Mouse (Mus musculus): Measurements from ENCODE around the gene Lifr. TPM values are rescaled to one million over a fixed set of nuclear protein-coding genes. Genes with fewer than 3 reads are reported as not detected.

The Lifr gene
- polyA plus RNA-seq, 1 experiment: 18.9 TPM

DNA sequence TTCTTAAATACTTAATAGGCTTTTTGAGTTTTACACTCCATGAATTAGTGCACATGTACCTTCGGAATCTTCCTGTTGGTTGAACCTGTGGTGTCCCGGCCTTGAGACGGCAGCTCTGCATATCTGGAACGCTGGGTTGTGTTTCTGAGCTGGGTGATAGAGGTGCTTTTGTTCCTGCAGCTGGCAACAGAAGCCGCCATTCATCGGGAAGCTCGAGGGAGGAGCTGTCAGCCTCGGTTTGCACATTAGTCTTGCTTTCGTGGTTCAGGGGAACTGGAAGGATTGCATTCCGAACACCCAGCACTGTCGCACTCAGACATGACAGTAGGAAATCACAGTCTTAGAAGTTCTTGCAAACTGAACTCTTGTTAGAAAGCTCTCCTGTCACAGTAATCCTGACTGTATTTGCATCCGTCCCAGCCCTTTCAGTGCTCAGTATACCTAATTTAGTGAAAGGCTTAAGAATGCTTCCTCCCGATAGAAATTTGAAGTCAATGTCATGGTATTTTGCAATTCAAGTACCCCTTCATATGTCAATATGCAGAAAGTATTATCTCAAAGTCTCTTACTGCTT, 103.8 kb downstream of the Lifr start:
- H3K36me3 ChIP-seq (replicated peaks; ENCODE audit: low read length): peaks cover 42% of the 10 kb centered on the region
- peaks cover 35% of the 10 kb centered on the region for H3K27me3 ChIP-seq (replicated peaks)
- peaks cover 4% of the 10 kb centered on the region; the same call in 1 of the 2 replicates for H3K4me1 ChIP-seq
- H3K4me3 ChIP-seq (replicated peaks): no peak overlapping the region
- TF ChIP-seq FLI1 (IDR thresholded peaks at IDR 0.05; ENCODE audit: low read length): no peak
- TF ChIP-seq GATA1 (IDR thresholded peaks at IDR 0.05; ENCODE audit: borderline replicate concordance, low read length): no peak
- H3K9me3 ChIP-seq: no peaks in the 10 kb centered on the region

DNA sequence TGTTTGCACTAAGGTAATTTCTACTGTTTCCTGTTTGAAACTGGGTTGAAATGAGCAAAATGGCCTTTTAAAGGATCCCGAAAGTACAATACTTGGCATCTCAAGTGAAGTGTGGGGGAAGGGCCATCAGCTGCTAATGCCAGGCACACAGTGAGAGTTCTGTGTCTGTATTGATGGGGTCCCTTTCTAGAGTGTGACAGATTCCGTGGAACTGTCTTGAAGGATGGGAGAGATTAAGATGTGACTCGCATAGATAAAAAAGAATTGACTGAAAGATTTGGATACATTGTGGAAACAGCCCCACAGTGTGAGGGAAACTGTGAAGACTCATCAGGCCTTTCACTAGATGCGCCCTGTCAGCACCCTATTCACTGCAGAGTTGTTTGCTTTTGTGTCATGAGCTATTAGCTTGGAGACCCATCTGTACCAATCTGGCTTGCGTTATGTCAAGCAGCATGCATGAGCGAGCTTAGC, 104.4 kb downstream of the Lifr start:
- peaks cover 36% of the 10 kb centered on the region for H3K36me3 ChIP-seq (replicated peaks; ENCODE audit: low read length)
- H3K27me3 ChIP-seq (replicated peaks): peaks cover 37% of the 10 kb centered on the region
- H3K4me1 ChIP-seq: peaks cover 4% of the 10 kb centered on the region; the same call in 1 of the 2 replicates
- no peaks in the 10 kb centered on the region for H3K9me3 ChIP-seq
- no peak for TF ChIP-seq GATA1 (IDR thresholded peaks at IDR 0.05; ENCODE audit: borderline replicate concordance, low read length)
- TF ChIP-seq FLI1 (IDR thresholded peaks at IDR 0.05; ENCODE audit: low read length): no peak
- H3K4me3 ChIP-seq (replicated peaks): no peak overlapping the region

DNA sequence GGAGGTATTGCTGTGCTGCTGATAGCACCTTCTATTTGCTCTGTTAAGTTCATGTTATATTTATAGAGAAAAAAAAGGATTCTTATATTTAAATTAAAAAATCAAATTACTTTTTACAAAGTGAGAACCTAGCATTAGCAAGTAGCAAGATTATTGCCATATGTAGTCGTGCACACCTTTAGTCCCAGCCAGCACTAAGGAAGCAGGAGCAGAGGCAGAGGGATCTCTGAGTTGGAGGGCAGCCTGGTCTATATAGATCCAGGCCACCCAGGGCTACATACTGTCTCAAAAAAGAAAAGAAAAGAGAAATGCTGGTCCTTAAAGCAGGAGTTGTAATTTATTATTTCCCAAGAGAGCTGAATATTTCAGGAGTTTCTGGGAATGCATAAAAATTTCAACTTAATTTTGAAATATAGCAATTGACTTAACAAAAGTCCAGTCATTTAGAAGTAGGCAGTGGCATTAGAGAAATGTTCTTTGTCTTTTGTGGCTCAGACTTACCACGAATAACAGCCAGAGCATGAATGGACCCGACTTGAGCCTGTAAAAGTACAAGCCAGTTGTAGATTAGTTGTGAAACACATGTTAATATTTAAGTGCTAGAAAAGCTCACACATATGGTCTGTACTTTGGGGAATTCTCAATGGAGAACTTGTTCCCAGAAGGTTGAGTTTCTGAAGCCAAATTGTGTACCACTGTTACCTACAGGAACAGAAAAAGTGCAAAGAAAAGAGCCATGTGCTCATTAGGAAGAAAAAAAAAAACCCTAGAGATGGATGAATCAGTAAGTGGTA, 107.4 kb downstream of the Lifr start:
- Histone ChIP-seq H3K27me3 (replicated peaks) (peaks cover 49% of the 10 kb centered on the region), H3K9me3 (no peaks in the 10 kb centered on the region), H3K4me1 (peaks cover 4% of the 10 kb centered on the region; the same call in 1 of the 2 replicates), H3K36me3 (replicated peaks; ENCODE audit: low read length) (peaks cover 11% of the 10 kb centered on the region), H3K4me3 (replicated peaks) (no peak overlapping the region)
- no peak for TF ChIP-seq FLI1 (IDR thresholded peaks at IDR 0.05; ENCODE audit: low read length)
- TF ChIP-seq GATA1 (IDR thresholded peaks at IDR 0.05; ENCODE audit: borderline replicate concordance, low read length): no peak

DNA sequence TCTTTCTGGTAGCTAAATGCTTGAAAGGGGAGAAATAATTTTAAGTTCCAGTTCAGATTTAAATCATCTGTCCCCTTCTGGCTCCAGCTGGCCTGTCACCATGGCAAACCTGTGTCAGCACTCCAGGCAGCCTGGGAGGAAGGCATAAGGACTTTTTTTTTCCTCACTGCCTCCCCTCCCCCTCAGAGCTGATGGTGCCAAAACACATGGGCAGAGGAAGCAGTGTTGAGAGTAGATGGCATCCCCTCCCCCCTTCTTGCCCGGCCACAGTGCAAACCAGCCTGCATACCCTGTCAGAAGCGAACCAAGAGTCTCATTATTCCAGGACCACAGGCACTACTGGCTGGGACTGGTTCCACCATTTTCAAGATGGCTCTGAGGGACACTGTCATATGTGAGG, 108.4 kb downstream of the Lifr start:
- Histone ChIP-seq H3K9me3 (no peaks in the 10 kb centered on the region), H3K36me3 (replicated peaks; ENCODE audit: low read length) (peaks cover 4% of the 10 kb centered on the region), H3K27me3 (replicated peaks) (peaks cover 54% of the 10 kb centered on the region), H3K4me1 (peaks cover 4% of the 10 kb centered on the region; the same call in 1 of the 2 replicates), H3K4me3 (replicated peaks) (no peak overlapping the region)
- no peak for TF ChIP-seq GATA1 (IDR thresholded peaks at IDR 0.05; ENCODE audit: borderline replicate concordance, low read length)
- TF ChIP-seq FLI1 (IDR thresholded peaks at IDR 0.05; ENCODE audit: low read length): no peak

DNA sequence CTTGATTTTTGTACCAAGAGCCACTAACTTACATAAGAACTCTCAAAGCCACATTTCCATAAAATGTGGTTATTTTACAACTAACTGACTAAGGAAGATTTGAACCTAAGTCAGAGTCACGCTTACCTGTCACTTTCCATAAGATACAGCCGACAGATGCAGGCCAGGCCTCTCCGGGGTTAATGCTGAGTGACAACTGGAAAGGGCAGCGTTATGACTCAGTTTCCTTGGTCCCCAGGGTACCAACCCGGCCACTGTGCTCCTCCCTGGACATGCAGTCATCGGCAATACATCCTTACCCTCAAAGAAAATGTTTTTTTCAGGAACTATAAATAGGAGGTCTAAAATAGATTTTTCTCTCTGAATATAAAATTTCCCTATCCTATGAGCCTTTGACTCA, 109.9 kb downstream of the Lifr start:
- Histone ChIP-seq H3K4me1 (peaks cover 4% of the 10 kb centered on the region; the same call in 1 of the 2 replicates), H3K27me3 (replicated peaks) (peaks cover 58% of the 10 kb centered on the region), H3K36me3 (replicated peaks; ENCODE audit: low read length) (no peaks in the 10 kb centered on the region), H3K4me3 (replicated peaks) (no peak overlapping the region), H3K9me3 (peaks cover 4% of the 10 kb centered on the region; the same call in 1 of the 2 replicates)
- TF ChIP-seq GATA1 (IDR thresholded peaks at IDR 0.05; ENCODE audit: borderline replicate concordance, low read length) (no peak), FLI1 (IDR thresholded peaks at IDR 0.05; ENCODE audit: low read length) (no peak)

DNA sequence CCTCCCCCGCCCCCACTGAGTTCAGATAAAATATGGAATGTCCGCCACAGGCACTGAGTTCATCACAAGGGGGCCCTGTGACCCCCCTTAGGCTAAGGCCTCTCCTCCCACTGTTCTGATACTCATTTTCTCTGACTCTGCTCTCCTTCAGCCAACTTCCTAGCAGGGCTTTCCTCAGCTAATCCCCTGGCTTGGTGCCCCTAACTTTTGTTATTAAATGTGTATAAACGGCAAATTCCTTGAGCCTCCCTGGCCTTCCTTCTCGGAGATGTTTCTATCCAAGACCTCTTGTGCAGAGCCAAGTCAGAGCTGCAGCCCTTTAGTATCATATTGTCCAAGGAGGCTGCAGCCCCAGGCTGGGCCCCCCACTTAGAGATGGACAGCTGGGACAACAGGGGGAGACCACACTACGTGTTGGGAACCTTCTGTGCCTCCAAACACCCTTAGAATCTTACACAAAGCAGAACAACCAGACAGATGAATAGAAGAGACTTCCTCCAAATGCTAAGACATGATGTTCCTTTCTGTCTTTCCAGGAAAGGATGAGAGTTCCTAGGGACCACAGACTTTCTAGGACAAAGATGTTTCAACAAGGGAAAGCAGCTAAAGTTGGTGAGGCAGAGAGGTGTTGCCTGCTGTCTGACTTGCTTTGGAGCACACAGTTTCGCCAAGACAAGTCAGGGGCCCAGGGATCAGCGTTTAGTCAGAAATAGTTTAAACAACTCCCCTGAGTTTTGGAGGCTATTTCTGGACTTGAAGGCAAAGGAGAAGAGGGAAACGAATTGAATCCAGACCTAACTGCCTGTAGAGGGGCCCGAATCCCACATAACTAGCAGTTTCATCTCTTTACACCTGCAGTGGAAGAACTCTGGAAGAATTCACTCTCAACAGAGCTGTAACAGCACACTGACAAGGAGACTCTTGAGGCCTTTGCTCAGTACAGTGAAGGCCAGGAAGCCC, 111.3 kb downstream of the Lifr start:
- no peak for TF ChIP-seq GATA1 (IDR thresholded peaks at IDR 0.05; ENCODE audit: borderline replicate concordance, low read length)
- TF ChIP-seq FLI1 (IDR thresholded peaks at IDR 0.05; ENCODE audit: low read length): no peak
- peaks cover 4% of the 10 kb centered on the region; the same call in 1 of the 2 replicates for H3K4me1 ChIP-seq
- no peak overlapping the region for H3K4me3 ChIP-seq (replicated peaks)
- H3K27me3 ChIP-seq (replicated peaks): peaks cover 72% of the 10 kb centered on the region
- H3K36me3 ChIP-seq (replicated peaks; ENCODE audit: low read length): no peaks in the 10 kb centered on the region
- peaks cover 4% of the 10 kb centered on the region; the same call in 1 of the 2 replicates for H3K9me3 ChIP-seq

DNA sequence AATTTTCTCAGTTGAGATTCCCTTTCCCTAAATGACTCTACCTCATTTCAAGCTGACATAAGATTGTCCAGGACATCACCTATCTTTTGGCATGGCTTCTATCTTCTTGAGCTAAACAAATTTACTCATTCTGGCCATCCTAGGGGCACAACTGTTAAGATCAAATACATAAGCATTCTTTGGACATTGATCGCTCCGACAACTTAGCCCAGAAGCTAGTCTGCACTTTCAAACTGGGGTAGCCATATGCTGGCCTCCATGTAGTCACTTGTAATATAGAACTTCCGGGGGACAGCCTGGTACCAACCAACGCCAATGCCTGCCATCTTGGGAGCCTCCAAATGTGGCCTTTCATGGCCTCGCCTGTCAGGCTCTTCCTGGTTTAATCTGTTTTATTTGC, 112.6 kb downstream of the Lifr start:
- TF ChIP-seq FLI1 (IDR thresholded peaks at IDR 0.05; ENCODE audit: low read length) (no peak), GATA1 (IDR thresholded peaks at IDR 0.05; ENCODE audit: borderline replicate concordance, low read length) (no peak)
- H3K27me3 ChIP-seq (replicated peaks): peaks cover 82% of the 10 kb centered on the region
- H3K9me3 ChIP-seq: peaks cover 9% of the 10 kb centered on the region; the same call in 1 of the 2 replicates

DNA sequence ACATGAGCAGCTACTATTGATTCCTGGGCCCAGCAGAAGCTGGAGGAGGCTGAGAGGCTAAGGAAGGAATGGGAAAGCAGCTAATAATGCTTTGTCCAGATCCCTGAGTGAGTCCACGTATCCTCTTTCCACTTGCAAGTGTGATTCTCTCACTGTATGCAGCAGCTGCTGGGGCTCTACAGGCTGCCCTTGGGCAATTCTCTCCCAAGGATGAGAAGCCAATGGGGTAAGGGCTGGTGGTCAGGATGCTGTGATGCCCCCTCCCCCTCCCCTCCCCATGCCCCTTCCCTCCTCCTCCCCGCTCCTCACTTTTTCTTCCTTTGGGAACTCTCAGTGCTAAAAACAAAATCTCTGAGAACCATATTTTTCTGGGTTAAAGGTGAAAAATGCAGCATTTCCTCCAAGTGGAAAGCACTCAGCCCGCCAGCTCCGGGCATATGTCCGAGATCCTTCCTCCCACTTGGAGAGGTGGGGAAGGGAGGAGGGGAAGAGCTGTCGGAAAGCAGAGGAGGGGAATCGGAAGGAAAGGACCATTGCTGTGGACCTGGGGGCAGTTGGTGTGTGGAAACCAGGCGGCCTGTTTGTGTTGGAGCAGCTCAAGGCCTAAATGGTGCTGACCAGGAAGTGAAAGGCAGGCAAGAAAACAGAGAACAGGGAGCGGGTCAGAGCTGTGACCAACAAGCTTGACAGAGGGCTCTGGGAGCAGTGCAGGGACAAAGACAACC, 113.4 kb downstream of the Lifr start:
- Histone ChIP-seq H3K9me3 (peaks cover 12% of the 10 kb centered on the region; the same call in 1 of the 2 replicates), H3K4me3 (replicated peaks) (no peak overlapping the region), H3K36me3 (replicated peaks; ENCODE audit: low read length) (no peaks in the 10 kb centered on the region), H3K27me3 (replicated peaks) (peaks cover 87% of the 10 kb centered on the region), H3K4me1 (peaks cover 3% of the 10 kb centered on the region; the same call in 1 of the 2 replicates)
- TF ChIP-seq GATA1 (IDR thresholded peaks at IDR 0.05; ENCODE audit: borderline replicate concordance, low read length): no peak
- no peak for TF ChIP-seq FLI1 (IDR thresholded peaks at IDR 0.05; ENCODE audit: low read length)

More for the DNA sequence above, 112.6 kb downstream of the Lifr start:
- H3K4me1 ChIP-seq: peaks cover 4% of the 10 kb centered on the region; the same call in 1 of the 2 replicates
- H3K36me3 ChIP-seq (replicated peaks; ENCODE audit: low read length): no peaks in the 10 kb centered on the region
- H3K4me3 ChIP-seq (replicated peaks): no peak overlapping the region

Data from megakaryocyte, embryonic 14.5 days (primary cell).